Mouse (Mus musculus): ENCODE data around the gene Haus7.
A peak's percentile ranks its signal among the peaks of the same experiment; 100 is the strongest.

Haus7 gene

GRCm38 (mm10) chrX:73458877-73459392, at the start of gene Haus7:
Haus7 (minus strand) TSS chrX:73459044.
- DNase-seq (ENCODE audit: low spot score) = peak; percentile 72

GRCm38 (mm10) chrX:73506577-73506976, 47.7 kb upstream of the Haus7 start:
- no peak for DNase-seq (ENCODE audit: low spot score)

GRCm38 (mm10) chrX:73505130-73505735, 46.4 kb upstream of the Haus7 start:
- no peak for DNase-seq (ENCODE audit: low spot score)

GRCm38 (mm10) chrX:73496746-73497145, 37.9 kb upstream of the Haus7 start:
- DNase-seq (ENCODE audit: low spot score) = no peak

- DNase-seq (ENCODE audit: low spot score) = peak; percentile 46
Measured at GRCm38 (mm10) chrX:73493567-73493966, 34.7 kb upstream of the Haus7 start.

- no peak for DNase-seq (ENCODE audit: low spot score)
Measured at GRCm38 (mm10) chrX:73490804-73491203, 32.0 kb upstream of the Haus7 start.

- no peak for DNase-seq (ENCODE audit: low spot score)
Measured at GRCm38 (mm10) chrX:73490186-73490585, 31.3 kb upstream of the Haus7 start.

- DNase-seq (ENCODE audit: low spot score) = no peak
Measured at GRCm38 (mm10) chrX:73486920-73487319, 28.1 kb upstream of the Haus7 start.

- DNase-seq (ENCODE audit: low spot score) = no peak
Measured at GRCm38 (mm10) chrX:73484870-73485269, 26.0 kb upstream of the Haus7 start.

GRCm38 (mm10) chrX:73484076-73484475, 25.2 kb upstream of the Haus7 start:
- DNase-seq (ENCODE audit: low spot score) = no peak

GRCm38 (mm10) chrX:73483484-73483810, 24.6 kb upstream of the Haus7 start, which contains the start of gene Bgn:
Bgn (plus strand) TSS chrX:73483602.
- DNase-seq (ENCODE audit: low spot score) = no peak

- no peak for DNase-seq (ENCODE audit: low spot score)
Measured at GRCm38 (mm10) chrX:73482643-73483483, 24.0 kb upstream of the Haus7 start.

- no peak for DNase-seq (ENCODE audit: low spot score)
Measured at GRCm38 (mm10) chrX:73480334-73480733, 21.5 kb upstream of the Haus7 start.

- no peak for DNase-seq (ENCODE audit: low spot score)
Measured at GRCm38 (mm10) chrX:73479656-73480055, 20.8 kb upstream of the Haus7 start.

GRCm38 (mm10) chrX:73477500-73477899, 18.7 kb upstream of the Haus7 start:
- DNase-seq (ENCODE audit: low spot score) = no peak

GRCm38 (mm10) chrX:73476621-73477020, 17.8 kb upstream of the Haus7 start:
- no peak for DNase-seq (ENCODE audit: low spot score)

GRCm38 (mm10) chrX:73475658-73476256, 16.9 kb upstream of the Haus7 start:
- no peak for DNase-seq (ENCODE audit: low spot score)

- no peak for DNase-seq (ENCODE audit: low spot score)
Measured at GRCm38 (mm10) chrX:73474340-73475165, 15.7 kb upstream of the Haus7 start.

- no peak for DNase-seq (ENCODE audit: low spot score)
Measured at GRCm38 (mm10) chrX:73471764-73472163, 12.9 kb upstream of the Haus7 start.

- no peak for DNase-seq (ENCODE audit: low spot score)
Measured at GRCm38 (mm10) chrX:73468752-73469151, 9.9 kb upstream of the Haus7 start.

- no peak for DNase-seq (ENCODE audit: low spot score)
Measured at GRCm38 (mm10) chrX:73468330-73468729, 9.5 kb upstream of the Haus7 start.
